Mouse (Mus musculus): ENCODE results near the gene Lims1. TPM values are rescaled to one million over a fixed set of nuclear protein-coding genes. Genes with fewer than 3 reads are reported as not detected.
A peak's percentile ranks its signal among the peaks of the same experiment; 100 is the strongest.

Gene Lims1
- total RNA-seq, 2 experiments from 2014 or later: 35.4 to 46.2 TPM

GRCm38 (mm10) chr10:58342199-58342598 lies 18.9 kb downstream of the Lims1 start:
- DNase-seq (ENCODE audit: low spot score in 2 of 2): no peak

DNA sequence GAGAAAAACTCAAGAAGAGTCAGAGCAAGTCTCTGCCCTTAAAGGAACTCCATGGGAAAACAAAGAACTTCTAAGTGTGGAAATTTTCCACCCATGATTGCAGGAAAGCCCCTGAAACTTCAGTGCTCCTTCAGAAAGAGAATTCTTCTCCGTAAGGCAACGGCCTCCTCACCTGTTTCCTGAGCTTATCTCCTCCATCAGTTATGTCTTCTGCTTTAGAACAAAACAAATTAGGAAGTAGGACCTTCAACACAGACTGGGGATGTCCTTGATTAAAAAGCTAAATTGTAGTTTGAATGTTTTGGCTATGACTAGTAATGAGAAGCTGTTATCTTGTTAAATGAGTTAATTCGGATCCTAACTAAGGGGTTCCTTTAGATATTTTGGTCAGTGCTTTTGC lies 20.3 kb downstream of the Lims1 start:
- no peak for DNase-seq (ENCODE audit: low spot score in 2 of 2)

- DNase-seq (ENCODE audit: low spot score in 2 of 2): no peak
Measured at GRCm38 (mm10) chr10:58350600-58350999, 27.3 kb downstream of the Lims1 start.

DNA sequence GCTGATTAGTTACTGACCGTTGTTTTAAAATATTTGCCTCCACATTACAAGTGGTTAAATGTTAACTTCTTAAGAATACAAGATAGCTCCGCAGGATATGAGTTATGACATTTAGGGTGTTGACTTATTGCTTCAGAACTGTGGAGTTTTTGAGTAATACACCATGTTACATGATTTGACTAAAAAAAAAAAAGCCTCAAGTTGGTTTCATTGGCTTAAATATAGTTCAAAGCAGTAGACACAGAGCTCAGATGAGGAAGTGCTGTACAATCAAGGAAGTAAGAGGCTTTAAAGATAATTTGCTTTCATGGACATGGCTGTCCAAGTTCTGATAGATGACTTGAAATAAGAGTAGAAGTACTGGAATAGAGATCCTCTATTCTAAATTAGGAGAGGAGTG lies 28.4 kb downstream of the Lims1 start:
- DNase-seq (ENCODE audit: low spot score in 2 of 2): no peak

- no peak for DNase-seq (ENCODE audit: low spot score in 2 of 2)
Measured at GRCm38 (mm10) chr10:58352364-58352763, 29.1 kb downstream of the Lims1 start.

DNA sequence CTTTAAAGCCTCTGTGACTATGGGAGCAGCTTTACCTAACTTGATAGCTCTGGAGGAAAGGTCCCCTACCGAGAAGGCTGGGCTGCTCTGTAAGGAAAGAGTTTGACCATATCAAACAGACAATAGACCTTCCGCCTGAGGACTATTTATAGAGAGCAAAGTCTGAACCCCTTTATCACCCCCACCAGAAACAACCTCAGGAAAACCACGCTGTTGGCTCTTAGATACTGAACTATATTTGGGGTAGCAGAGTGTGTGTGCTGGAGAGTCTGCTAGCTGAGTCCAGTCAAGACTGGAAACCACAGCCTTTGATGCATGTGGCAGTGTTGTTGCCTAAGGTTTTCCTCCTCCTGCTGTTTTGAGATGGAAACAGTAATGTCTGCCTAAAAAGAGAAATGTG lies 31.3 kb downstream of the Lims1 start:
- no peak for DNase-seq (ENCODE audit: low spot score in 2 of 2)

GRCm38 (mm10) chr10:58356460-58356859 lies 33.2 kb downstream of the Lims1 start:
- no peak for DNase-seq (ENCODE audit: low spot score in 2 of 2)

DNA sequence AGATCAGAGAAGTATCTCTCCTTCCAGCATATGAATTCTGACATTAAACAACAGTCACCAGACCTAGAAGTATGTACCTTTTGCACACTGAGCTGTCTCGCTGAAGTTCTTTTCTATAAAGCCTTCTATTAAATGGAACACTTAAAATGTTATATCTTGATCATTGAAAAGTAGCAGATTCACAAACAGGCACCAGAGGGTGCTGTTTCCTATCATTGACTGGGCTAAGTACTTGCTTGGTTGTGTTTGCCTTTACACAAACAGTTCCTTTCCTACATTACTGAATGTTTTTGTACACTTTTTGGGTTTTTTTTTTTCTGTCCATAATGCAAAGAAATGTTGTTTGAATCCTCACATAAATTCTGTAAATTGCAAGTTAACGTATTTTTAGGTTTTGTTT lies 35.9 kb downstream of the Lims1 start:
- peak in 1 of 2 experiments; percentile 35 for DNase-seq (ENCODE audit: low spot score in 2 of 2)

DNA sequence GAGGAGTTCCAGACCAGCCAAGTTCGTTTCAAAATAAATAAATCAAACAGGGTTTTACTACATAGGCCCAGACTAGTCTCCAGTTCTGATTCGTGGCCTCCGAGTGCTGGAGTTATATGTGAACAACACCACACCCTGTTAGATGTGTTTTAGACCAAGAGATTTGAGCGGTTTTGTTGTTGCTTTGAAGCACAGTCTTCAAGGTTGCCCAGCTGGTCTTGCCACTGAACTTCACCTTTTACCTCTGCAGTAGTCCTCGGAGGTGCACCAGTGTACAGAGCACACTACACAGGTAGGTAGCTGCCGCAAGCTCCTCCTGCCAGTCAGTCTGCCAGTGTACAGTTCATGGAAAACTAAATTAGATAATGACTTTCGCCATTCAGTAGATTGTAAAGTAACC lies 36.7 kb downstream of the Lims1 start:
- no peak for DNase-seq (ENCODE audit: low spot score in 2 of 2)

GRCm38 (mm10) chr10:58362745-58363144 lies 39.5 kb downstream of the Lims1 start:
- no peak for DNase-seq (ENCODE audit: low spot score in 2 of 2)

DNA sequence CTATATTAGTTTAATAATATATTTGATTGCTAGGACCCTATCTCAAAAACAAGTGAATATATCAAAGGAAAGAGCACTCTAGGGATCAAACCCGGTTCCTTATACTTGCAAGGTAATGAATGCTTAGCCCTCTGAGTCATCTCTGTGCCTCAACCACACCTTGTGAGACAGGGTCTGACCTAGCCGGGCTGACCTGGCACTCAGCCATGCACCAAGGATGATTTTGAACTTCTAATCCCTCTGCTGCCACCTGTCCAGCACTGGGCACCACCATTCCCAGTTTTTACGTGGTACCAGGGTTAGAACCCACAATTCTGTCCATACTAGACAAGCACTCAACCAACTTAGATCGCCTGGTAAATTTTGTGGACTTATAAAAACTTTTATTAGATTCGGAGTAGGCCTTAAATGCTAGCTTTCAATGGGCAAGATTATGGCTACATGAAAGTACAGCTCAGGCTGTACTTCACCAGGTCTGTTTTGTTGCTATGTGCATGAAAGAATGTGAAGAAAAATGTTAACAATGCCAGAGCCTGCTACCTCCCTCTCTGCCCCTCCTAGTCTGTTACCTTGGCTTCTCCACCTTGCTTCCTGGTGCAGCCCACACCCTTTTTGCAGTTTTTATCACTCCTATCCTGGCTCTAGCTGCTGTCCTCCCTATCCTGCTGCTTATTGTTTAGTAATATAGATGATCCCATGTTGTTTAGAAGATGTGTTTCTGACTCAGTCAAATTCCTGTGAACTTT lies 41.7 kb downstream of the Lims1 start:
- no peak for DNase-seq (ENCODE audit: low spot score in 2 of 2)

DNA sequence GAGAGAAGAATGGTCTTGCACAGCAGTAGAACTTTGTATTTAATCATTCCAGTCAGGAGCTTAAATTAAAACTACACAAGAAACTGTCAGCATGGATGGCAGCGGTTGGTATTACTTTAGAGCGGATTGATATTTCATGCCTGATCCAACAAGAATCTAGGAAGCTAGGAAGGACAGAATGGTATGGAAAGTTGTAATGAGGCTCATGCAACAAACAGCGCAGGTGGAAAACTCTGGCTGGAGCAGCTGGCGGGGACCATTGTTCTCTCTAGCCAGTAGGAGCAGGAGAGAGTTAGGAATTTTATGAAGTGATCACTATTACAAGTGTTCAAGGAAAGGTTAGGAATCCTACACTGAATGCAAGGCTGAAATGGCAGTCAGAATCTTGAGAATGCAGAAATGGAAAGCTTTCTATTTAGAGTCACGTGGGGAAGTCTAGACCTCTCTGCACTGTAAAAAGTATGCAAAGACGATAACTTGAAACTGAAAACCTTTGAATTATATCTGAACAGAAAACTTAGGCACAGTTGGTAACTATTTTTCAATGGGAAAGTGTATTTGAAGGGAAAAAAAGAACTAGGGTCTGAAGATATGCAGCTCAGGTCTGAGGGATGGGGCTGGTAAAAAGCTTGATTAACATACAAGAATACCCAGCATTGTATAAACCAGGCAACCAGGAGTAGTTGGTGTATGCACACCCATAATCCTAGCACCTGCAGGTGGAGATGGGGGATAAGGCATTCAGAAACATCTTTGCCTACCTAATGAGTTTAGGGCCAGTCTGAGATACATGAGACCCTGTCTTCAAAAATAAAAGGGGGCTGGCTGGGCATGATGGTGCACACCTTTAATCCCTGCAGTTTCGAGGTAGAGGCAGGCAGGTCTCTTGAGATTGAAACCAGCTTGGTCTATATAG lies 45.8 kb downstream of the Lims1 start:
- DNase-seq (ENCODE audit: low spot score in 2 of 2): no peak

DNA sequence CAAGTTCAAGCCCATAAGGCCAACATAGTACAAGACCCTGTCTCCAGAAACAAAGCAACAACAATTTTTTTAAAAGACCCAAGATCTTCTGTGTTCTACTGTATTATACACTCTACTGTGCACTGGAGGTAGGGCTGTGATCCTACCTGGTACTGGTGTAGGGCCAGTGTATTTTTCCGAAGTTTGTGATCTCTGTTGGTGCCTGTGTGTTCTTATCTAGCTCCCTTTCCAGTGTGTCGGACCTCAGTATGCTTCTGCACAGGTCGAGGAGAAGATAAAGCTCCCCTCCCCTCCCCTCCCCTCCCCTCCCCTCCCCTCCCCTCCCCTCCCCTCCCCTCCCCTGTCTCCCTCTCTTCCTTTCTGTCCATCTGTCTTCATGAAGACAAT lies 46.4 kb downstream of the Lims1 start:
- DNase-seq (ENCODE audit: low spot score in 2 of 2): no peak

DNA sequence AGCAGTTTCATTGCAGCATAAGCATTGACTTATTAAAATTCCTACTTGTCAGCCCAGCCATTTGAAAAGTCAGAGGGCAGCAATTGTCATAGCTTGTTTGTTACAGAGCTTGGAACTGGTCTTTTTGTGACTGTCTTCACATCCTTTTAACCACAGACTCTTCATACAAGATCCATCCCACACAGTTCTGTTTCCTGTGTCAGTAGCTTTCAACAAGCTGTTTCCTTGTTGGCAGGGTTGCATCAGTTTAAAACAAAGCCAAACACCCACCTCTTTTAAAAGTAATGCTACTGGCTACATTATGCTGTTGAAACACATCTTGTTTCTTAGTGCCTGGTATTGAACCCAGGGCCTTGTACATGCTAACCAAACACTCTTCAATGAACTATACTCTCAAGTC lies 46.9 kb downstream of the Lims1 start:
- no peak for DNase-seq (ENCODE audit: low spot score in 2 of 2)

- DNase-seq (ENCODE audit: low spot score in 2 of 2): no peak
Measured at GRCm38 (mm10) chr10:58370559-58370958, 47.3 kb downstream of the Lims1 start.

GRCm38 (mm10) chr10:58371279-58371842 lies 48.1 kb downstream of the Lims1 start:
- DNase-seq (ENCODE audit: low spot score in 2 of 2): no peak

- no peak for DNase-seq (ENCODE audit: low spot score in 2 of 2)
Measured at GRCm38 (mm10) chr10:58372430-58373030, 49.3 kb downstream of the Lims1 start.

DNA sequence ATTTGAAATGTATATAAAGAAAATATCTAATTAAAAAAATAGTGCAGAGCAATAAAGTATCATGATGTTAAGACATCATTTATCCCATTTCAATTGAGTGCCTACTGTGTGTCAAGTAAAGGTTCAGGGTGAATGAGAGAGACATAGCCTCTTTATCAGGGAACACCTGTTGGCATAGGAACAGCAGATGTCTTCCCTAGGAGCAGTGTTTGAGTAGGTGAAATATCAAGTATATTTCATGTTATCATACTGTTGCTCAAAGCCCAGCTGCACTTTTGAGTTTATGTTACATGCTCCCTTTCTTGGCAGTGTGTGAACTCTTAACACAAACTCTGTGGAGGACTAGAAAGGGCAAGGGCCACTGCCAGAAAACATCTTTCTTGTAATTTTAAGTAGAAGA lies 50.6 kb downstream of the Lims1 start:
- no peak for DNase-seq (ENCODE audit: low spot score in 2 of 2)

- peak; percentile 25 to 35 for DNase-seq (ENCODE audit: low spot score in 2 of 2)
Measured at GRCm38 (mm10) chr10:58377592-58378197, 54.4 kb downstream of the Lims1 start.

- DNase-seq (ENCODE audit: low spot score in 2 of 2): no peak
Measured at GRCm38 (mm10) chr10:58378380-58378779, 55.1 kb downstream of the Lims1 start.

DNA sequence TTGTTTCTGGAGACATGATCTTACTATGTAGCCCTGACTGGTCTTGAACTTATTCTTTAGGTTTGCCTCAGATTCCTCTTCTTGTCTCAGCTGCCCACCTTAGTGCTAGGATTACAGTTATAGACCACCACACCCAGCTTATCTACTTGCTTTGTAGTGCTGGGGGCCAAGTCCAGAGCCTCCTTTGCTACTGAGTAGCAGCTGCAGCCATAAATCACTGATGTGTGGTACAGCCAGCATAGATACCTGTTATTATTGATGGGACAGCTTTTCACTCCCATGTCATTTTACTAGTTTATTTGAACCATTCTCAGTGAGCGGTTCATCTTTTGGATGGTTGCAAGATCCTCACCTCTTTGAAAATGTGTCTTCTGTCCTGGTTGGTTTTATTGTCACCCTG lies 56.4 kb downstream of the Lims1 start:
- DNase-seq (ENCODE audit: low spot score in 2 of 2): no peak
